Mouse (Mus musculus): ENCODE data around the gene Cst3. TPM values are rescaled to one million over a fixed set of nuclear protein-coding genes. Genes with fewer than 3 reads are reported as not detected.

The Cst3 gene
- polyA plus RNA-seq (2015; fragmentation: Nextera tagmentation; extraction: Ambion mirVana): 654 and 710 TPM in 2 replicates

- Histone ChIP-seq H3K27me3 (no peaks in the 10 kb centered on the region), H3K27ac (peak within 1 kb of the TSS; percentile 97), H3K4me1 (replicated peaks) (peaks cover 53% of the 10 kb centered on the region), H3K4me3 (peak within 1 kb of the TSS; percentile 96), H3K4me2 (peak within 1 kb of the TSS; percentile 78), H3K9me3 (replicated peaks) (no peaks in the 10 kb centered on the region), H3K9ac (peak within 1 kb of the TSS; percentile 97), H3K36me3 (peaks cover 17% of the 10 kb centered on the region; the same call in 1 of the 2 replicates)
- WGBS: 0% methylated on average over 19 of the region's 19 CpGs
- peak; percentile 96 for ATAC-seq (replicated peaks; ENCODE audit: insufficient number of reproducible peaks, insufficient read depth, low FRiP score, low read depth)
Observed at GRCm38 (mm10) chr2:148875335-148875811, at the start of gene Cst3. TSS of gene Cst3 (minus strand) at chr2:148875692.

- WGBS: 4% methylated on average over 5 of the region's 5 CpGs
- ATAC-seq (replicated peaks; ENCODE audit: insufficient number of reproducible peaks, insufficient read depth, low FRiP score, low read depth): peak; percentile 72; the same call in 1 of the 2 replicates
Observed at GRCm38 (mm10) chr2:148902286-148902685, 26.8 kb upstream of the Cst3 start.

GRCm38 (mm10) chr2:148900305-148900704, 24.8 kb upstream of the Cst3 start:
- H3K36me3 ChIP-seq: no peaks in the 10 kb centered on the region
- no peak overlapping the region for H3K4me3 ChIP-seq
- H3K4me1 ChIP-seq (replicated peaks): no peaks in the 10 kb centered on the region; the same call in 1 of the 2 replicates
- ATAC-seq (replicated peaks; ENCODE audit: insufficient number of reproducible peaks, insufficient read depth, low FRiP score, low read depth): no peak
- H3K4me2 ChIP-seq: no peak overlapping the region
- H3K27me3 ChIP-seq: no peaks in the 10 kb centered on the region
- no peaks in the 10 kb centered on the region for H3K9me3 ChIP-seq (replicated peaks)
- H3K27ac ChIP-seq: no peak overlapping the region
- 61% methylated on average over 4 of the region's 4 CpGs for WGBS
- no peak overlapping the region for H3K9ac ChIP-seq

More at GRCm38 (mm10) chr2:148902286-148902685, 26.8 kb upstream of the Cst3 start:
- Histone ChIP-seq H3K4me2 (peak overlapping the region; percentile 51), H3K27me3 (no peaks in the 10 kb centered on the region), H3K4me3 (no peak overlapping the region), H3K27ac (no peak overlapping the region), H3K4me1 (replicated peaks) (no peaks in the 10 kb centered on the region), H3K9me3 (replicated peaks) (no peaks in the 10 kb centered on the region), H3K9ac (no peak overlapping the region), H3K36me3 (no peaks in the 10 kb centered on the region)

- 44% methylated on average over 1 of the region's 1 CpGs for WGBS
- no peak overlapping the region for H3K27ac ChIP-seq
Observed at GRCm38 (mm10) chr2:148896219-148896618, 20.7 kb upstream of the Cst3 start.

GRCm38 (mm10) chr2:148893107-148893506, 17.6 kb upstream of the Cst3 start:
- H3K27me3 ChIP-seq: no peaks in the 10 kb centered on the region
- no peak for ATAC-seq (replicated peaks; ENCODE audit: insufficient number of reproducible peaks, insufficient read depth, low FRiP score, low read depth)
- H3K4me2 ChIP-seq: no peak overlapping the region
- no peaks in the 10 kb centered on the region for H3K9me3 ChIP-seq (replicated peaks)
- no peak overlapping the region for H3K27ac ChIP-seq
- H3K4me3 ChIP-seq: no peak overlapping the region
- peaks cover 10% of the 10 kb centered on the region for H3K4me1 ChIP-seq (replicated peaks)
- H3K36me3 ChIP-seq: no peaks in the 10 kb centered on the region
- no peak overlapping the region for H3K9ac ChIP-seq

More at GRCm38 (mm10) chr2:148896219-148896618, 20.7 kb upstream of the Cst3 start:
- Histone ChIP-seq H3K27me3 (no peaks in the 10 kb centered on the region), H3K4me1 (replicated peaks) (no peaks in the 10 kb centered on the region; the same call in 1 of the 2 replicates), H3K4me2 (no peak overlapping the region), H3K9ac (no peak overlapping the region), H3K36me3 (no peaks in the 10 kb centered on the region), H3K9me3 (replicated peaks) (no peaks in the 10 kb centered on the region), H3K4me3 (no peak overlapping the region)
- no peak for ATAC-seq (replicated peaks; ENCODE audit: insufficient number of reproducible peaks, insufficient read depth, low FRiP score, low read depth)

- Histone ChIP-seq H3K27ac (peak overlapping the region; percentile 55), H3K4me1 (replicated peaks) (peaks cover 10% of the 10 kb centered on the region), H3K9me3 (replicated peaks) (no peaks in the 10 kb centered on the region), H3K9ac (no peak overlapping the region), H3K36me3 (no peaks in the 10 kb centered on the region), H3K27me3 (no peaks in the 10 kb centered on the region), H3K4me2 (no peak overlapping the region), H3K4me3 (no peak overlapping the region)
- peak; percentile 18; the same call in 1 of the 2 replicates for ATAC-seq (replicated peaks; ENCODE audit: insufficient number of reproducible peaks, insufficient read depth, low FRiP score, low read depth)
- WGBS: 57% methylated on average over 5 of the region's 5 CpGs
Observed at GRCm38 (mm10) chr2:148890021-148890851, 14.7 kb upstream of the Cst3 start.

GRCm38 (mm10) chr2:148889331-148890010, 14.0 kb upstream of the Cst3 start:
- ATAC-seq (replicated peaks; ENCODE audit: insufficient number of reproducible peaks, insufficient read depth, low FRiP score, low read depth): no peak
- Histone ChIP-seq H3K27ac (peak overlapping the region; percentile 55), H3K36me3 (no peaks in the 10 kb centered on the region), H3K9me3 (replicated peaks) (no peaks in the 10 kb centered on the region), H3K4me1 (replicated peaks) (peaks cover 14% of the 10 kb centered on the region), H3K4me2 (no peak overlapping the region), H3K27me3 (no peaks in the 10 kb centered on the region), H3K9ac (no peak overlapping the region), H3K4me3 (no peak overlapping the region)
- 73% methylated on average over 3 of the region's 3 CpGs for WGBS

GRCm38 (mm10) chr2:148888872-148889271, 13.4 kb upstream of the Cst3 start:
- 77% methylated on average over 3 of the region's 3 CpGs for WGBS
- ATAC-seq (replicated peaks; ENCODE audit: insufficient number of reproducible peaks, insufficient read depth, low FRiP score, low read depth): no peak
- H3K36me3 ChIP-seq: no peaks in the 10 kb centered on the region
- H3K9ac ChIP-seq: no peak overlapping the region
- H3K9me3 ChIP-seq (replicated peaks): no peaks in the 10 kb centered on the region
- no peak overlapping the region for H3K4me3 ChIP-seq
- H3K27me3 ChIP-seq: no peaks in the 10 kb centered on the region
- peaks cover 14% of the 10 kb centered on the region for H3K4me1 ChIP-seq (replicated peaks)
- H3K27ac ChIP-seq: no peak overlapping the region
- H3K4me2 ChIP-seq: no peak overlapping the region

GRCm38 (mm10) chr2:148884738-148885137, 9.2 kb upstream of the Cst3 start:
- H3K9me3 ChIP-seq (replicated peaks): no peaks in the 10 kb centered on the region
- no peak overlapping the region for H3K4me3 ChIP-seq
- H3K27ac ChIP-seq: peak overlapping the region; percentile 37
- peaks cover 6% of the 10 kb centered on the region; the same call in 1 of the 2 replicates for H3K4me1 ChIP-seq (replicated peaks)
- no peak overlapping the region for H3K9ac ChIP-seq
- H3K27me3 ChIP-seq: no peaks in the 10 kb centered on the region
- no peaks in the 10 kb centered on the region for H3K36me3 ChIP-seq
- peak; percentile 69 for ATAC-seq (replicated peaks; ENCODE audit: insufficient number of reproducible peaks, insufficient read depth, low FRiP score, low read depth)
- H3K4me2 ChIP-seq: no peak overlapping the region

- Histone ChIP-seq H3K4me1 (replicated peaks) (peaks cover 36% of the 10 kb centered on the region), H3K36me3 (no peaks in the 10 kb centered on the region), H3K27ac (peak overlapping the region; percentile 39; the same call in 1 of the 2 replicates), H3K4me3 (no peak overlapping the region), H3K9me3 (replicated peaks) (no peaks in the 10 kb centered on the region), H3K4me2 (no peak overlapping the region), H3K9ac (no peak overlapping the region), H3K27me3 (no peaks in the 10 kb centered on the region)
- WGBS: 37% methylated on average over 1 of the region's 1 CpGs
- no peak for ATAC-seq (replicated peaks; ENCODE audit: insufficient number of reproducible peaks, insufficient read depth, low FRiP score, low read depth)
Observed at GRCm38 (mm10) chr2:148879199-148879598, 3.7 kb upstream of the Cst3 start.

GRCm38 (mm10) chr2:148878641-148879130, 3.2 kb upstream of the Cst3 start:
- Histone ChIP-seq H3K4me1 (replicated peaks) (peaks cover 41% of the 10 kb centered on the region), H3K4me3 (no peak overlapping the region), H3K9ac (no peak overlapping the region), H3K9me3 (replicated peaks) (no peaks in the 10 kb centered on the region), H3K27me3 (no peaks in the 10 kb centered on the region), H3K4me2 (no peak overlapping the region), H3K36me3 (no peaks in the 10 kb centered on the region), H3K27ac (peak overlapping the region; percentile 39)
- 5% methylated on average over 2 of the region's 2 CpGs for WGBS
- no peak for ATAC-seq (replicated peaks; ENCODE audit: insufficient number of reproducible peaks, insufficient read depth, low FRiP score, low read depth)
